Mouse (Mus musculus) spleen, adult 2 months (tissue): ENCODE results near the gene Pcyt1a.

Experiments
- CTCF ChIP-seq: fragments of 200-500 bp; IDR thresholded peaks from 2 replicates; pipeline ENCODE4 v1.5.1; 2011; ENCODE audit warnings: mild to moderate bottlenecking, inconsistent platforms; ENCODE audit not compliant: insufficient read depth, insufficient read length, insufficient replicate concordance; ENCODE audit errors: extremely low read depth
- POLR2A ChIP-seq: fragments of 200-500 bp; IDR thresholded peaks from 2 replicates; pipeline ENCODE4 v1.6.1; 2011; ENCODE audit warnings: low read depth, low read length, inconsistent platforms

- no peak for TF ChIP-seq POLR2A
- TF ChIP-seq CTCF = no peak
Observed at GRCm38 (mm10) chr16:32523462-32524243, 92.9 kb downstream of the Pcyt1a start.
